Mouse (Mus musculus) cerebellum, postnatal 36 days (tissue): ENCODE measurements at regions not wholly inside any gene's neighbourhood (a gene's known extent, or its start where the extent isn't known, plus 50 kb on each side); places are given as distances from the start of the nearest gene placed in this dataset.

Experiments used
- DNase-seq, 2 experiments: peaks; one replicate each; pipeline ENCODE4 v3.0.0; 2021 to 2022; ENCODE audit warnings: mixed read lengths in 2 of 2

DNA sequence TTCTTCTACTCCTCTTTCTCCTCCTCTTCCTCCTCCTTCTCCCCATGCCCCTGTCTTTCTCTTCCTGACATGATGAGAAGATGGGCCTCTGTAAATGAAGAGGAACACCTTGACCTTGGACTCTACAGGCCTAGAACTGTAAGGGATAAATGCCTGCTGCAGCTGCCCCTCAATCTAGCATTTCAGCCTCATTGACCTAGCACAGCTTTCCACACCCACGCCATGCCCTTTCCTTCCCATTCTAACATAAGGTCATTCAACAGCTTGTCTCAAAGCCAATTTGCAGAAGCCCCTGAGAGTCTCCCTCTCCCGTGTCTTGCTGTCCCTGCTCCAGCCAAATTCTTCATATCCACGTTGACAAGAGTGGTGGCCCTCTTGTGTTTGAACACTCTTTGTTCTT lies 63.8 kb upstream of the Dscam start:
- DNase-seq = no peak

DNA sequence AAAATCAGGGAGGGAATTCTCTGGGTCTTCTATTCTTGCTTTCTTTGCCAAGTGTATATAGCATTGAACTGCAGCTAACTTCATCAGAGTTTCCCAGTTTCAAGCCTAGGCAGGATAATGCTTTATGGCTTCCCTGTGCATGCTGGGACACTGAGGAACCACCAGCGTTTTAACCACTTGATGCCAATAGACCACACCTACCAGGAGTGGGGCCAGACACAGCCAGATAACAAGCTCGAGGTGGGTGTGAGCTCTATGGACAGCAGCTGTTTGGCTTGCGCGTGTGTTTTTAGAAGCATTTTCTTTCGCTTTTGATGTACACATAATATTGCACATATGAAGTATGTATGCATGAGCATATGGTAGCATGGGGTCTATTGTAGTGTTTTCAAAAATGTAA lies 69.1 kb upstream of the Dscam start:
- no peak for DNase-seq

DNA sequence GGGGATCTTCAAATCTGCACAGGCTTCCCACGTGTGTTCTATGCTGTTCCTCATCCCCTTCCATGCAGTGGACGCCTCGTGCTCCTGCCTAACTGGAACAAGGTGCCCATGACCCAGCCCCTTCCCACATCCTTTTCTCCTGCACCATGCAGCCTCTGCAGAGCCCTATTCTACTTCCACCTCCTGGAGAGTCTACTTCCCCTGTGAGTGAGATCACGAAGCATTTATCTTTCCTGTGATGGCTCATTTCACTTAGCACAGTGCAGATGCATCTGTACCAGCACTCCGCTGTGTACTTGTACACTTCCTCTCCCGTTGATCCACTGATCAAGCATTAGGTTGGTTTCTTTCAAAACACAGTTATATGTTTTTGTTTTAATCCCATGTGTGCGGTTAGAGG lies 69.5 kb upstream of the Dscam start:
- no peak for DNase-seq

DNA sequence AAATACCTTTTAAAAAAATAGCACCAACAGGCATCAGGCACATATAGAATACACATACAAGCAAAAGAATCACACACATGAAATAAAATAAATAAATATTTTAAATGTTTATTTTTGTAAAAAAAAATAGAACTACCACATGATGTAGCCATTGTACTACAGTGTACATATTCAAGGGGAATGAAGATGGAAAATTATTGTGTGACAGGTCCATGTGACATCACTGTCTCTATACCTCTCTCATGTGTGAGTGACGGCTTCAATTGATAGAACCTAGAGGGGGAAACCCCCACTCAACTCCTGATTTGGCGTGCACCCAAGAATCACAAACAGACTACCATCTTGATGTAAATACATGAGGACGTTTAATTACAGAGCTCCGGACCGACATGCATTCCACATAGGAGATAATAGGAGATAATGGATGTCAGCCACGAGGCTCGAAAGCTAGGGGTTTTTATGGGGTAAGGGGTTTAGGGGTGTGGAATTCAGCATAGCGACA lies 70.4 kb upstream of the Dscam start:
- no peak for DNase-seq

DNA sequence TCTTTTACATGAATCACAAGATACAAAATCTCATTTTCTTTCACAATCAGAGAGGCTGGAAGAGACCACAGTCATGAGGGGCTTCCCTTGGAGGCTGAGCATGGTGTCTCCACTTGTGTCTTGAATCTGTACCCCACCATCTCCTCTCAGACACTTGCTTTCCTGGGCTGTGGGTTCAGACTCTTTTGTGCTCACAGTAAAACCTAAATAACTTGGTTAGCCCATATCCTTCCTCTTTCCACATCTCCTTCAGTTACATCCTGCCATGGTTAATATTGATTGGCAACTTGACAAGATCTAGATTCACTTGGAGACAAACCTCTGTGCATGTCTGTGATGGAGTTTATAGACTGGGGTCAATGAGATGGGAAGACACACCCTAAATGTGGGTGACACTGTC lies 71.1 kb upstream of the Dscam start:
- DNase-seq = no peak

DNA sequence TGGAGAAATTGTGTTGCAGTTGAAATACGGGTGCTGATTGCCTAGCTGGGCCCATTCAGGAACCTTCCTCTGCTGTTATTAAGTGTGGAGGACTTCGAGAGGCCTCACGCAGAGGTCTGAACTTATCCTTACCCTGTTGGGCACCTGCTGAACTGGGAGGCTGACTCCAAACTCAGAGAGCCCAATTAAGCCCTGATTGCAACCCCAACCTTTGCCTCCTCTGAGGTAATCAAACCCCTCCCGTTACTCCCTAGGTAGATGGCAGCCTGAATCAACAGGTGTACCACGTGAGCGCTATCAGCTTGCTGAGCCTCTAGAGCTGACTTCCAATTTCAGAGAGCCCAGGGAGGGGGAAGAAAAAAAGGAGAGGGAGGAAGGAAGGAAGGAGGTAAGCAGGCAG lies 79.9 kb upstream of the Dscam start:
- DNase-seq = no peak

DNA sequence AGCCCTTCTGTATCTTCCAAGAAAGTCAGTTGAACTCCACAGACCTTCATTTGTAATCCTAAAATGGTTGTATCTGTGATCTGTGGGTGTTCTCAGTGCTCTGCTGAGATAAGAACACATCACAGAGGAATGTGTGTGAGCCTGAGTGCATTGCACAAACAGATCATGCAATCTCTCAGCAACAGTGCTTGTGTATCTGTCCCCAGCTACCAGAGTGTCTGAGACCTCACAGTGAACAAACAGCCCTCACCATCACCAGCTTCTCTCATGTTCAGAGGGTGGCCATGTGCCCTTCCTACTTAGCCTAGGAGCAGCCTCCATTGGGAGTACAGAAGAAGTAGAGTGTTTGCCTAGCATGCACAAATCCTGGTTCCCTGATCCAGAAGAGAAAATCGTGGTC lies 82.0 kb upstream of the Dscam start:
- no peak for DNase-seq

DNA sequence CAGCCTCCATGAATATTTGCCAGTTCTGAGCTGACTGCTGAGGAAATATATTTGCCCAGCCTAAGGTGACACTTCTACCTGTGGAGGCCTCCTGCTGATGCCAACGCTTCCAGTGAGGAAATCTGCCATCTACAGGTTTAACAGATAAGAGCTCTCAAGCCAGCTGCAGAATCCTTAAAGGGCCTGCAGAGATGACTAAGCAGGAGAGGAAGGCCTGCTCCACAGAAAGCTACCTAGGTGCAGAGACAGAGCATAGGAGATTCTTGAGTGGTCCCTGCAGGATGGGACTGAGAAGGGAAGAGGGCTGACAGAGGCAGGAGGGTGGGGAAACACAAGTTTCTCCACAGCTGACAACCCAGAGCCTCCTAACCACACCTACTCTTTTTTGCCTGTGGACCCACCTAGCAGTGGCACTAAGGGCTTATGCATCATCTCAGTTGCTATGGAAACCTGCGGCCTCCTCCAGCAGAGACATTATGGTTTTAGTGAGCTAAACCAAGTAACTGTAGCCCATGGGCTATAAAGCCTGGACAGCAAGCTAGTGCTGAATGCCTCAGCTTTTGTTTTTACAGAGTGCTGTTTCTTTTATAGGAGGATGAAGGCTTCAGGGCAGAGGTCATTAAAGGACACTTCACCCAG lies 82.6 kb upstream of the Dscam start:
- DNase-seq = no peak

DNA sequence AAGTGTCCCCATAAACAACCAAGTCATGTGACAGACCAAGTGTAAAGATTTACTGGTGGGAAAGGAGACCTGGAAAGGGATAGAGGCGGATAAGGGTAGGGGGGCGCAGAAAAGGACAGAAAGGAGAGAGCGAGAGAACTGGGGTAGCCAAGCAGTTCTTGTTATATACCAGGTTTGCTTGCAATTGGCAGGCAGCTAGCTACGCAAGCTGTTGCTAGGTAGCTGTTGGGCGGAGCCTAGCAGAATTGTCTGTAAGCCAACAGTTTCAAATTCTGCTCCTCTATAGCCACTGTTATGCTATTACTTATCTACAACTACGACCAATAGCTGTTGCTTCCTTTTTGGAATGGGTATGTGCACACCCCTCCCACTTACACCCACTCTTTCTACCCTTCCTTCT lies 88.3 kb upstream of the Dscam start:
- DNase-seq = no peak

DNA sequence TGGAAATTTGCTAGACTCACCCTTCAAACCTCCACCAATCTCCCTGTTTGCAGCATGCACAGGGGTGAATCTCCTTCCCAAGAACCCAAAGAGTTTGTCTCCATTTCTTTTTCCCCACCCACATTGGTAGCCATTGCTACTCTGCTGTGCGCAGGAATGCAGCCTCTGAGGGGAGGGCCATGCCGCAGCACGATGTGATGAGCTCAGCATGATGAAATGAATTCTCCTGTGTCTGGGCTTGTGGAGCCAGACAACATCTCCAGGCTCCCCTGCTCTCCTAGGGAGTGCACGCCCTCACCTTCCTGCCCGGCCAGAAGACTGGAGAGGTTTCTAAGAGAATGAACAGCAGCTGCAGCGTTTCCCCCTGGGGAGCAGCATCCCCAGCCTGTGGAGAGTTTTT lies 92.9 kb upstream of the Dscam start:
- no peak for DNase-seq

DNA sequence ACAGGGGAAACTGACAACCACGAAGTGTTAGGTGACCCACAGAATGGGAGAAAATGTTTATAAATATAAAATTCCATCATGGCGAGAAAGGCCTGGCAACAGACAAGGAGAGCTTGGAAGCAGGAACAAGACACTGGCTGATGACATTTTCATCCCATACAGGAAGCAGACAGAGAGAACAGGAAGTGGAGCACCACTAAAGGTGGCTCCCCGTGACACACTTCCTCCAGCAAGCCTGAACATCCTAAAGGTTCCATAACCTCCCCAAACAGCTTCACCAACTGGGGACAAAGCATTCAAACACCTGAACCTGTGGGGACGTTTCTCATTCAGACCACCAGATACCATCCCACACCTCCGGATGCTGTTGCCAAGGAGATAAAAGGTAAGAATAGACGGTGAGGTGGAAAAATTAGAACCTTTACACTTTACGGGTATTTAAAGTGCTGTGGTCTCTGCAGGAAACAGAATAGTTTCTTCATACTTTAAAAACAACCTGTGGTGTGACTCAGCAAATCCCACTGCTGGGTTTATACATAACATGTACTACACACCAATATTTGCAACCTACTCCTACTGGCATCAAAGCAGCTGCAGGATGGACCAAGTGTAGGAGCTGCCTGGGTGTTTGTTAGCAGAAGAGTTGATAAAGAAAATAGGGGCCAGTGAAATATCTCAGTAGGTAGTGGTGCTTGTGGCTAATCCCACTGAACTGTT lies 86.0 kb upstream of the Bace2 start:
- DNase-seq = no peak

DNA sequence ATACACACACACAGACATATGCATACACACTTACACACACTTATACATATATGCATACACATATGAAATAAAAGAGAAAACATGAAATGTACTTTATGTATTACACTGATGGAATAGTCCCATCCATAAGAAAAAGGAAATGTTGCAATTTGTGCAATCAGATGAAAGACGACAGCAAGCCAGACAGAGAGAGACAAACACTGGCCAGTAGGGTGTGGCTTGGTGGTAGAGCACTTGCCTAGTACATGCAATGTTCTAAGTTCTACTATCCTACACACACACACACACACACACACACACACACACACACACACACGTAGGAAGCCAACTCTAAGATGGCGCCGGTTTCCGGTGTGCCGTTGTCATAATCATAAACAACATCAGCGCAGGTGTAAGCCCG lies 85.3 kb upstream of the Bace2 start:
- DNase-seq = no peak

DNA sequence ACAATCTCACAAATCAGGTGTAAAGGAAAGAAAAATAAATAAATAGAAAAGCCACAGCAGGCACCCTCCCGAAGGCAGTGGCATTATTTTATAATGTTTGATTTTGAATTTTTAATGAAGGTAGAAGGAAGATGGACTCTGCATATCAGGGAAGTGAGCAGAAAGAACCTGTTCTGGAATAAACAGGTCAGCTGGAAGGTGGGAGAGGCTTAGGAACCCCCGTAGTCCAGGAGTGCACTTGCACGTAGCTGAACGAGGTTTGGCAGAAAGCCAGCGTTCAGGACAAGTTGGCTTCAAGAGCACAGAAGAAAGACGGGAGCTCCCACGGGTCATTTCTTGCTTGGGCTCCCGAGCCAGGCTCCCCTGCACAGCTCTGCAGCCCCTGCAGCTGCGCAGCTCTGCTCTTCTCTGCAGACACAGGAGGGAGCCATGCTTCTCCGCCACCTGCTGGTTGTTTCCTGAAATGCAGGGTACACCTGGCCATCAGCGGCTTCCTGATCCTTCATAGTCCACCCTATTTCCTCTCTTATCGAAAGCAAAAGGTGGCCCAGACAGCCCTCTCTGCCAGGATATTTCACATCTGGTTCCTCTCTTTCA lies 84.4 kb upstream of the Bace2 start:
- DNase-seq = peak; percentile 71 to 75

DNA sequence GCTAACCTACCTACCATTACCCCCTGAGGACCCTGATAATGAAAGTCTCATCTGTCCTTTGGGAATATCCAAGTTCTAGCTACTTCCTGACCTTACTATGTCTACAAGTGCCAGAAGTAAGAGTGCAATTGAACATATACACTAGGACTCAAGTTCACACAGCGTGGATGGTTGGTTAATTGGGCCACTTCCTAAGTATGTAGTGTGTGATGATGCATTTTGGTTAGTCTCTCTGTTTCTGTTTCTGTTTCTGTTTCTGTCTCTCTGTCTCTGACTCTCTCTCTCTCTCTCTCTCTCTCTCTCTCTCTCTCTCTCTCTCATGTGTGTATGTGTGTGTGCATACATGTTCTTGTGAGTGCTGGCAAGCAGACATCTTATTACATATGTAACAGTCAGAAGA lies 77.6 kb upstream of the Bace2 start:
- no peak for DNase-seq

DNA sequence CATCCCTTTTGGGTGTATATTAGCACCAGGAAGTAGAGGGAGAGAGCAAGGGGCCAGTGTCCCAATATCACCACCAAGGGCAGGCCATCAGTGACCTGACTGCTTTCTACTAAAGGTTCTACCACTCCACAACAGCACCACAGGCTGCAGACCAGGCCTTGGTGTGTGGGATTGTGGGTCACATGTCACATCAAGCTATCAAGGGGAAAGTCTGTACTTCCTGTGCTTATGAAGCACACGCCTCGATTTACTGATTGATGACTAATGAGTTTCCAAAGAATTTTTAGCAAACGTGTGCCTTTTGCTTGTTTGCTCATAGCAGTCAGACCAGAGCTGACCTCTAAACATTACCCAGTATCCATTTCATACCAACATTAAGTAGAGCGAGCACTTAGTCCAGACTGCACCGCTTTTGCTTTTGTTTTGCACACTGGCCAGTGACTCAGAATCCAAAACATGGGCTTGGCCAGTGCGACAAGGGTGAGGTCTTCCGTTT lies 74.9 kb upstream of the Bace2 start:
- DNase-seq = no peak

DNA sequence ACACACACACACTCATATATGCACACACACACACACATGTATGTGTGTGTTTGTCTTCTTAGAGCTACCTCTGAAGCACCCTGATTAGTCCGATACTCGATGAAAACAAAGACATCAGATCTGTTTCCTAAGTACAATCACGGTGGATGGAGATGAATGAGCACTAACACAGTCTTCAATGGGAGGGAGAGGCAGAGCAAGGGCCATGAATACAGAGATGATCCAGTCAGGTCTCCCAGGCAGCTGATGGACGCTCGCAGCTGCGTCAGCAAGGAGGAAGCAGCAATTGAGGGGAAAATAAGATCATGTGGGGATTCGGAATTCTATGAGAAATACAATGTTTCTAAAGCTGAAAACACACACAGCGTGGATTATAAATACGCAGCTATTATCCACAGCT lies 73.6 kb upstream of the Bace2 start:
- DNase-seq = no peak

DNA sequence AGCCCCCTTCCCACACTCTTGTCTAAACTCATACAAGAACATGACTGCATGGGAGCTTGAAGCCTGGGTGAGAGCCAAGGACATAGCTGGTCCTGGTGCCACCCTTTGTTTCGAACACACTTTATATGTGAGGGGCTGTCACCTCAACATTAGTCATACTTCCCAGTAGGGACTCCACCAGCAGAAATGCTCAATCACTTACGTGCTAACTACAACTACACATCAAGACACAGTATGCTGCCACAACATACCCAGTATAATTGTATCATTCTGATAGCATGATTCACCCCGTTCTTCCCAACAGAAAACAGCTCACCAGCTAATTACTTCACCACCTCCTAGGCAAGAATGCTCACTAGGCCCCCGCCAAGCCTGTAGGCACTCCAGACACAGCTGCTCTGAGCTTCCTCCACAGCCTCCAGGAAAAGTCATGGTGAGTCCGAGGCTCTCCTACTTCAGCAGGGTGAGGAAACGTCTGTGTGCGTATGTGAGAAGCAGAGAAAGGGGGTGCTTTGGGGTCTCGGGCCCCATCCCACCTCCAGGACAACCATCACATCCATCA lies 70.6 kb upstream of the Bace2 start:
- DNase-seq = no peak

DNA sequence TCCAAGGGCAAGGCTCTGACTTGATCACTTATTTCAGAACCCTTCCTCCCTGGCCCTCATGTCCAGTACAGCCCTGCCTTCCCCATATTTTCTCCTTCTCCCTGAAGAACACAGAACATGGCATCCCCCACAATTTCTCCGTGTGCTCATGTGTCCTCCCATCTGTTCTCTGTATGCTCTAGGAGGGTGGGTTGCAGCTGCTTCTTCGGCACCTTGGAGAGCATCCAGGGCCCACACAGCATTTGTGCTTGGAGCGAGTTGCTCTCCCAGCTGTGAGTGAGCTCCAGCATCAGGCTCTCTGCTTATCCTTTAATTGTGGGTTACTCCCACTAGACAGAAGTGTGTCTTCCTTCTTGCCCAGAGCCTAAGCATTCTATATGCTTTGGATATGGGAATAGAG lies 69.8 kb upstream of the Bace2 start:
- DNase-seq = no peak

DNA sequence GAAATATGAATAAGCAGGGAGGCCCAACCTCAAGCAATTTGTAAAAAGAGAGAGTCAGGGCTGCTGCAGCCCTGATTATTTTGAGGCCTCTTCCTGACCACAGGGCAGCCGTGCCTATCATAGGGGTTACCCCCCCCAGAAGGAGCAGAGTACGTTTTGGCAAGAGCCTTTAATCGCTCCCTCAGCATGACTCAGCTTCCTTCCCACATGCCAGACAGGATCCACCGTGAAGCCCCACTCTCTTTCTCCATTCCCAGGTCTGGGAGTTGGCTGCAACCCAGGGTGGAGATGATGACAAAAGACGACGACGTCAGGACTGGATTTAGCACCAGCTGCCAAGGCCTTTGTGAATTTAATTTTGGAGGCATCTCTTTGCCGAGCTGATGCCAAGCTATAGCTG lies 67.9 kb upstream of the Bace2 start:
- DNase-seq = peak in 1 of 2 experiments; percentile 17

DNA sequence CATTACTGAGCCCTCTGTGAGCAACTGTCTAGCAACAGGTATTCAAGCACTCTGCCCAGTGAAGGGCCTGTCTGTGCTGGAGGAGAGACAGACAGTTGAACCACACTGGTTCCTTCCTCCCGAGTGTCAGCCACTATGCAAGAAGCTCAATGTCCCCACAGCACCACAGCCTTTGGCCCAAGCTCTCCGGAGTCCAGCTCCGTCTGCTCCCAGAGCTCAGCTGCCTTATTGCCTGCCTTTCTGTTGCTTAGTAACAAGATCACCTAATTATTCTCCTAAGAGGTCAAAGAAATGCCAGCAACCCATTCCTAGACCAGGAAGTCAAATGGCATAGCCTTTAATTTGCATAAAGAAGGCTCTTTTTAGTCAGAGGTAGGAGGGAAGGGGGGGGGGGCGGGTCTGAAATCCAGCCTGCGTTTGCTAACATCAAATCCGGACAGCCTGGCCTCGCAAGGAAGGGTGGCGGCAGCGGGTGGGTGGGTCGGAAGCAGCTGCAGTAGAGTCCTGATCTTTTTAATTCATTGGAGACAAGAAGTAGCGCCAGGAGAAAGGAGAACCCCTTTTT lies 64.0 kb upstream of the Bace2 start:
- no peak for DNase-seq

DNA sequence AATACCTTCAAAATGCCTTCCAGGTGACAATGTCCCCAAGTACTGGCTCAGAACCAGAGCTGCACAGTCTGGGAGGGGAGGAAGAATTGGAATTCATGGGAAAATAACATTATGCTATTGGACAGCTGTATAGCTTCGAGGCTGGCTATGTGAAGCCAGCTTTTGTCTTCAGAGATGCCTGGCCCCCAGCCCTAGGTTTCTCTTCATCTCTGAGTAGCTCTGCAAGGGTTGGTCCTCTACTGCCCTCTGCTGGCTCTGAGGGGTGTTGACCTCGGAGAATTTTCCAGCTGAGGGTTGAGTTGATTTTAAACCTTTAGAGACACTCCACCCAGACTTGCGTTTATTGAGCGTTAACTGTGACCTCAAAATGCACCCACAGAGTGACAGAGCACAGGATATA lies 63.3 kb upstream of the Bace2 start:
- peak; percentile 53 to 65 for DNase-seq

DNA sequence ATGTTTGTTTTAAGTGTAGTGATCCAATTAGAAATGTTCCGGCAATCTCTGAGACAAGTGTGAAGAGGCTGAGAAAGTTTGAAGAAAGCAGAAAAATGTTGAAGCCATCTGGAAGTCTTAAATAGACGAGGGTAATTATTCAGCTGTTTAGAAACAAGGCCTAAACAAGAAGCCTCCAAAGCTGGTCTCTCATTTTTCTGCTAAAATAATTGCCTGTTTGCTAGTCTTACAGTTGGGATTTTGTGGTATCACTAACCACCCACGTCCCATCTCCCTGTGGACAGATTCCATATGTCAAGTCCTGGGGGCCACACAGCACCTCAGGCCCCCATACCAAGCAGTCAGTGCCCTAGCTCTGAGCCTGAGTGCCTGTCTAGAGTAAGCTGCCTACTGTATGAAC lies 59.4 kb upstream of the Bace2 start:
- no peak for DNase-seq

DNA sequence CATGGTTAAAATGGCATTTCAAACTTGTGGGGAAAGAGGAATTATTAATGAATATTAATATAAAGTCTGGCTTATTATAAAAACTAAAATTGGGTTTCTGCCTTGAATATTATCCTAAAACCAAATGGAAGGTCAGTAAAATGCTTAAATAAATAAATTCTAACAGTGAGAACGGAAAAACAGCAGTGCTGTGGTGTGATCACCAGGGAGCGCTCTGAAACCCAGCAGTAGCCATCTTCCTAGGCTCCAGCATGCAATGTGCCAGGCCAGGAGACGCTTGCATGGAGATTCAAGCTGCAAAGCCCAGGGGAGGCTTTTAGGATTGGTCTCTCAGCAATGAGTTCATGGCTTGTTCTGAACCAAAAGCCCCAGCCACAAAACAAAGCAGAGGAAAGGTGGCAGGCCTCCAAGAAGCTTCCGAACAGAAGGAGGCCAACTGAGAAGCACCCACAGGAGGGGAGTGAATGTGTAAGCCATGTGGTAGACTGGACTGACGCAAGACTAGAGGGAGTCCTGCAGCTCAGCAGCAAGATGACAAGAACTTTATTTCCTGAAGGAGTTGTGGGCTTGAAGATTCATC lies 52.3 kb upstream of the Bace2 start:
- DNase-seq = no peak
